In genomic region chr8:25368561-25369091, GRCm38 (mm10) we compare ENCODE assay signal across 7 mouse cellular contexts.
A peak's percentile ranks its signal among the peaks of the same experiment; 100 is the strongest.
DNase-seq lines count a peak whose midpoint lies in the region; ATAC-seq and TF ChIP-seq lines count a peak whose summit lies in the region.

No protein-coding gene starts in this region.

- peak overlapping the region; percentile 23 for H3K4me3 ChIP-seq in bone marrow, adult 2 months (replicated peaks; ENCODE audit: control insufficient read depth, low read depth, low read length)
- no peak overlapping the region for H3K4me3 ChIP-seq in embryonic facial prominence, embryonic 11.5 days (ENCODE audit: low read depth, low read length)
- no peak overlapping the region for H3K4me3 ChIP-seq in heart, adult 2 months
- no peak overlapping the region for H3K4me3 ChIP-seq in kidney, embryonic 15.5 days (replicated peaks)
- H3K4me3 ChIP-seq in neural tube, embryonic 15.5 days (replicated peaks): no peak overlapping the region

- peak overlapping the region; percentile 55 for H3K9ac ChIP-seq in embryonic facial prominence, embryonic 11.5 days (replicated peaks; ENCODE audit: low read length)
- no peak overlapping the region for H3K9ac ChIP-seq in heart, adult 2 months (ENCODE audit: low read depth, low read length)
- peak overlapping the region; percentile 26 for H3K9ac ChIP-seq in kidney, embryonic 15.5 days
- H3K9ac ChIP-seq in neural tube, embryonic 15.5 days (replicated peaks): no peak overlapping the region

- ATAC-seq in embryonic facial prominence, embryonic 11.5 days (replicated peaks; ENCODE audit: insufficient number of reproducible peaks, low FRiP score, low TSS enrichment, low read depth): peak; percentile 72
- peak; percentile 55 for ATAC-seq in kidney, embryonic 15.5 days (replicated peaks; ENCODE audit: low FRiP score)
- ATAC-seq in neural tube, embryonic 15.5 days (ENCODE audit: low FRiP score): peak; percentile 73

- peak; percentile 73 for DNase-seq in embryonic facial prominence, embryonic 11.5 days (ENCODE audit: low spot score)
- peak; percentile 45 to 59 for DNase-seq in heart, adult 2 months
- DNase-seq in lung, adult 18-20 months: peak; percentile 69 to 73
- no peak for DNase-seq in urinary bladder, adult 18-20 months (ENCODE audit: low spot score in 2 of 2)

- TF ChIP-seq CTCF in bone marrow, adult 2 months (IDR thresholded peaks at IDR 0.05; ENCODE audit: control insufficient read depth, insufficient read depth, low read length): no peak
- no peak for TF ChIP-seq CTCF in heart, adult 2 months (IDR thresholded peaks at IDR 0.05)

- no peak overlapping the region for H3K27ac ChIP-seq in bone marrow, adult 2 months (ENCODE audit: control insufficient read depth, insufficient read depth, low read depth, low read length, poor library complexity)
- peak overlapping the region; percentile 88 for H3K27ac ChIP-seq in embryonic facial prominence, embryonic 11.5 days (replicated peaks; ENCODE audit: low read depth, low read length)
- no peak overlapping the region; the same call in 1 of the 2 replicates for H3K27ac ChIP-seq in heart, adult 2 months
- peak overlapping the region; percentile 70 for H3K27ac ChIP-seq in kidney, embryonic 15.5 days
- H3K27ac ChIP-seq in neural tube, embryonic 15.5 days (replicated peaks): peak overlapping the region; percentile 65

- H3K4me1 ChIP-seq in bone marrow, adult 2 months (ENCODE audit: control insufficient read depth, insufficient read depth, low read length): no peaks in the 10 kb centered on the region; the same call in 1 of the 2 replicates
- H3K4me1 ChIP-seq in embryonic facial prominence, embryonic 11.5 days (ENCODE audit: control insufficient read depth, insufficient read depth, low read length): peaks cover 7% of the 10 kb centered on the region
- H3K4me1 ChIP-seq in heart, adult 2 months (ENCODE audit: control insufficient read depth, insufficient read depth, low read length): no peaks in the 10 kb centered on the region
- peaks cover 52% of the 10 kb centered on the region for H3K4me1 ChIP-seq in kidney, embryonic 15.5 days
- H3K4me1 ChIP-seq in neural tube, embryonic 15.5 days: peaks cover 17% of the 10 kb centered on the region

- H3K79me2 ChIP-seq in heart, adult 2 months (replicated peaks; ENCODE audit: control insufficient read depth, insufficient read depth, low read length): no peaks in the 10 kb centered on the region

- H3K9me3 ChIP-seq in embryonic facial prominence, embryonic 11.5 days (replicated peaks; ENCODE audit: control insufficient read depth, low read length): no peaks in the 10 kb centered on the region
- H3K9me3 ChIP-seq in kidney, embryonic 15.5 days (replicated peaks): no peaks in the 10 kb centered on the region
- no peaks in the 10 kb centered on the region for H3K9me3 ChIP-seq in neural tube, embryonic 15.5 days (replicated peaks)

- 25% methylated on average over 11 of the region's 11 CpGs for WGBS in bone marrow, adult 2 months
- 5% methylated on average over 11 of the region's 11 CpGs for WGBS in embryonic facial prominence, embryonic 11.5 days
- 23% methylated on average over 11 of the region's 11 CpGs for WGBS in heart, adult 2 months
- WGBS in kidney, embryonic 15.5 days: 11% methylated on average over 11 of the region's 11 CpGs
- WGBS in neural tube, embryonic 15.5 days: 11% methylated on average over 11 of the region's 11 CpGs

- no peaks in the 10 kb centered on the region for H3K36me3 ChIP-seq in embryonic facial prominence, embryonic 11.5 days (replicated peaks; ENCODE audit: control insufficient read depth, insufficient read depth, low read depth, low read length)
- H3K36me3 ChIP-seq in heart, adult 2 months (ENCODE audit: control insufficient read depth, insufficient read depth, low read length): no peaks in the 10 kb centered on the region
- no peaks in the 10 kb centered on the region for H3K36me3 ChIP-seq in kidney, embryonic 15.5 days
- H3K36me3 ChIP-seq in neural tube, embryonic 15.5 days: no peaks in the 10 kb centered on the region

- H3K27me3 ChIP-seq in embryonic facial prominence, embryonic 11.5 days (ENCODE audit: control insufficient read depth, insufficient read depth, low read length): no peaks in the 10 kb centered on the region
- peaks cover 2% of the 10 kb centered on the region; the same call in 1 of the 2 replicates for H3K27me3 ChIP-seq in heart, adult 2 months (ENCODE audit: control insufficient read depth, insufficient read depth, low read length)
- H3K27me3 ChIP-seq in kidney, embryonic 15.5 days: no peaks in the 10 kb centered on the region
- no peaks in the 10 kb centered on the region for H3K27me3 ChIP-seq in neural tube, embryonic 15.5 days (replicated peaks)

- TF ChIP-seq EP300 in heart, adult 2 months (IDR thresholded peaks at IDR 0.05; ENCODE audit: insufficient read depth, low read depth, low read length): no peak

- peak overlapping the region; percentile 31 for H3K4me2 ChIP-seq in embryonic facial prominence, embryonic 11.5 days (ENCODE audit: low read depth, low read length)
- H3K4me2 ChIP-seq in kidney, embryonic 15.5 days: peak overlapping the region; percentile 46
- peak overlapping the region; percentile 38 for H3K4me2 ChIP-seq in neural tube, embryonic 15.5 days

- intact Hi-C loops in heart, adult 2 months (cut with DNase I): no loop called here

- no peak for TF ChIP-seq POLR2A in bone marrow, adult 2 months (IDR thresholded peaks at IDR 0.05; ENCODE audit: borderline replicate concordance, control insufficient read depth, low read depth, low read length)
- no peak for TF ChIP-seq POLR2A in heart, adult 2 months (IDR thresholded peaks at IDR 0.05; ENCODE audit: insufficient read depth, low read depth, low read length)

Comparison
In these comparisons a context has a peak if more than half of its experiments do, and no peak if none do; other contexts are left out.
1. H3K27ac ChIP-seq: peak in embryonic facial prominence, embryonic 11.5 days (single experiment), kidney, embryonic 15.5 days (single experiment) and neural tube, embryonic 15.5 days (single experiment); none in bone marrow, adult 2 months (single experiment) and heart, adult 2 months (single experiment).
2. DNase-seq: peak in embryonic facial prominence, embryonic 11.5 days (single experiment), heart, adult 2 months (2 of 2) and lung, adult 18-20 months (2 of 2); none in urinary bladder, adult 18-20 months (0 of 2).
3. H3K9ac ChIP-seq: peak in embryonic facial prominence, embryonic 11.5 days (single experiment) and kidney, embryonic 15.5 days (single experiment); none in heart, adult 2 months (single experiment) and neural tube, embryonic 15.5 days (single experiment).
4. Peak in every context shown above with its lines, with median percentiles within 50 percentile points of each other: ATAC-seq and H3K4me2 ChIP-seq.